Mouse (Mus musculus): Measurements from ENCODE around the gene Man1a.

GRCm38 (mm10) chr10:54043358-54043757 is 33.1 kb downstream of the Man1a start:
- peak; percentile 75 for TF ChIP-seq GATA1 (IDR thresholded peaks at IDR 0.05; ENCODE audit: low read length)
- no peak for TF ChIP-seq TAL1 (IDR thresholded peaks at IDR 0.05; ENCODE audit: low read length)

Measured in erythroblast, embryonic 14.5 days (primary cell).